In genomic region chr7:46962806-46963618, GRCm38 (mm10) we compare ENCODE assay signal across 8 mouse cellular contexts. TPM values are rescaled to one million over a fixed set of nuclear protein-coding genes. Genes with fewer than 3 reads are reported as not detected.
DNase-seq lines count a peak whose midpoint lies in the region; ATAC-seq lines count a peak whose summit lies in the region.

No protein-coding gene starts in this region.

- peak; percentile 66 for ATAC-seq in intestine, embryonic 15.5 days
- peak; percentile 78 for ATAC-seq in megakaryocyte-erythroid progenitor cell, adult 5-6 weeks (replicated peaks; ENCODE audit: low FRiP score, low TSS enrichment, poor library complexity, severe bottlenecking)

- no peaks in the 10 kb centered on the region; the same call in 1 of the 2 replicates for H3K27me3 ChIP-seq in intestine, embryonic 15.5 days (replicated peaks)

- peak; percentile 68 for DNase-seq in urinary bladder, postnatal 14 days (ENCODE audit: low spot score)
- DNase-seq in urinary bladder, adult 2 months (ENCODE audit: low spot score) = no peak
- DNase-seq in embryo, embryonic 11.5 days (ENCODE audit: low read depth, low spot score) = peak; percentile 72
- peak; percentile 34 to 71 for DNase-seq in gastrocnemius, postnatal 4 days (ENCODE audit: low spot score in 2 of 2)
- DNase-seq in left cerebral cortex, postnatal 14 days (ENCODE audit: low spot score in 2 of 2) = peak; percentile 83 to 85
- DNase-seq in right cerebral cortex, postnatal 36 days (ENCODE audit: low spot score in 2 of 2) = peak; percentile 44 to 58

- under 1% methylated on average over 9 of the region's 9 CpGs for WGBS in intestine, embryonic 15.5 days

- H3K4me1 ChIP-seq in intestine, embryonic 15.5 days (replicated peaks) = peaks cover 11% of the 10 kb centered on the region; the same call in 1 of the 2 replicates

- peak overlapping the region; percentile 58 for H3K27ac ChIP-seq in intestine, embryonic 15.5 days

- intact Hi-C loops in left cerebral cortex, postnatal 14 days (cut with DNase I) = loop anchor here (1.0 to 5.0 kb wide), 3 partner anchors 53 to 188 kb away; no protein-coding TSS in a partner anchor

- H3K4me3 ChIP-seq in intestine, embryonic 15.5 days (replicated peaks) = no peak overlapping the region

- no peaks in the 10 kb centered on the region for H3K36me3 ChIP-seq in intestine, embryonic 15.5 days

- no peaks in the 10 kb centered on the region for H3K9me3 ChIP-seq in intestine, embryonic 15.5 days

- H3K9ac ChIP-seq in intestine, embryonic 15.5 days = 0 out of 2 replicates have a peak overlapping the region, but pooled peaks have one; percentile 3

- peak overlapping the region; percentile 43 for H3K4me2 ChIP-seq in intestine, embryonic 15.5 days (replicated peaks)

RNA-seq across cellular contexts. Expression of gene Uevld, which starts 4.7 kb away (rescaled TPM):
- 11.7 and 12.0 TPM in 2 replicates for polyA plus RNA-seq in urinary bladder, adult 2 months (2012; rRNA removed)
- total RNA-seq in gastrocnemius, postnatal 4 days (2021) = 10 to 100 TPM; 11.3 to 13.0 TPM
- polyA plus RNA-seq in intestine, embryonic 15.5 days (2015; fragmentation: Nextera tagmentation; extraction: Ambion mirVana) = 10.3 and 11.2 TPM in 2 replicates
- 1 to 10 TPM; 9.6 to 10.0 TPM for total RNA-seq in left cerebral cortex, postnatal 14 days (2021)
- 11.1 and 12.0 TPM in 2 replicates for total RNA-seq in megakaryocyte-erythroid progenitor cell, adult 5-6 weeks (2014; fragmentation: Nextera tagmentation)
- 7.9 and 8.0 TPM in 2 replicates for total RNA-seq in megakaryocyte-erythroid progenitor cell, adult 5-6 weeks (2017)

RNA-seq across cellular contexts. Expression of gene Gm9999, which starts 20.4 kb away (rescaled TPM):
- not detected in 2 replicates for polyA plus RNA-seq in urinary bladder, adult 2 months (2012; rRNA removed)
- total RNA-seq in gastrocnemius, postnatal 4 days (2021) = not detected
- polyA plus RNA-seq in intestine, embryonic 15.5 days (2015; fragmentation: Nextera tagmentation; extraction: Ambion mirVana) = not detected in 2 replicates
- total RNA-seq in left cerebral cortex, postnatal 14 days (2021) = not detected
- not detected in 2 replicates for total RNA-seq in megakaryocyte-erythroid progenitor cell, adult 5-6 weeks (2014; fragmentation: Nextera tagmentation)
- not detected in 2 replicates for total RNA-seq in megakaryocyte-erythroid progenitor cell, adult 5-6 weeks (2017)

RNA-seq across cellular contexts. Expression of gene Tsg101, which starts 43.2 kb away (rescaled TPM):
- 43.6 and 44.5 TPM in 2 replicates for polyA plus RNA-seq in urinary bladder, adult 2 months (2012; rRNA removed)
- total RNA-seq in gastrocnemius, postnatal 4 days (2021) = 10 to 100 TPM; 67.3 to 72.0 TPM
- 121 and 145 TPM in 2 replicates for polyA plus RNA-seq in intestine, embryonic 15.5 days (2015; fragmentation: Nextera tagmentation; extraction: Ambion mirVana)
- total RNA-seq in left cerebral cortex, postnatal 14 days (2021) = 10 to 100 TPM; 74.0 to 76.5 TPM
- 69.9 and 95.9 TPM in 2 replicates for total RNA-seq in megakaryocyte-erythroid progenitor cell, adult 5-6 weeks (2014; fragmentation: Nextera tagmentation)
- 42.1 and 79.1 TPM in 2 replicates for total RNA-seq in megakaryocyte-erythroid progenitor cell, adult 5-6 weeks (2017)

RNA-seq across cellular contexts. Expression of gene Spty2d1, which starts 45.2 kb away (rescaled TPM):
- polyA plus RNA-seq in urinary bladder, adult 2 months (2012; rRNA removed) = 11.5 and 11.7 TPM in 2 replicates
- 10 to 100 TPM; 18.2 to 20.7 TPM for total RNA-seq in gastrocnemius, postnatal 4 days (2021)
- 16.5 and 17.2 TPM in 2 replicates for polyA plus RNA-seq in intestine, embryonic 15.5 days (2015; fragmentation: Nextera tagmentation; extraction: Ambion mirVana)
- total RNA-seq in left cerebral cortex, postnatal 14 days (2021) = 10 to 100 TPM; 10.6 to 11.0 TPM
- 14.8 and 15.6 TPM in 2 replicates for total RNA-seq in megakaryocyte-erythroid progenitor cell, adult 5-6 weeks (2014; fragmentation: Nextera tagmentation)
- 28.9 and 33.4 TPM in 2 replicates for total RNA-seq in megakaryocyte-erythroid progenitor cell, adult 5-6 weeks (2017)
